Mouse (Mus musculus): ENCODE results near the gene Ifnar1.

- no peak for TF ChIP-seq CTCF (IDR thresholded peaks at IDR 0.05; ENCODE audit: low read depth)
- no peak for TF ChIP-seq EP300 (optimal IDR thresholded peaks at IDR 0.05)
Observed at GRCm38 (mm10) chr16:91517020-91517419, 32.0 kb downstream of the Ifnar1 start.
